Mouse (Mus musculus): Measurements from ENCODE around the gene Parn.

The Parn gene

DNA sequence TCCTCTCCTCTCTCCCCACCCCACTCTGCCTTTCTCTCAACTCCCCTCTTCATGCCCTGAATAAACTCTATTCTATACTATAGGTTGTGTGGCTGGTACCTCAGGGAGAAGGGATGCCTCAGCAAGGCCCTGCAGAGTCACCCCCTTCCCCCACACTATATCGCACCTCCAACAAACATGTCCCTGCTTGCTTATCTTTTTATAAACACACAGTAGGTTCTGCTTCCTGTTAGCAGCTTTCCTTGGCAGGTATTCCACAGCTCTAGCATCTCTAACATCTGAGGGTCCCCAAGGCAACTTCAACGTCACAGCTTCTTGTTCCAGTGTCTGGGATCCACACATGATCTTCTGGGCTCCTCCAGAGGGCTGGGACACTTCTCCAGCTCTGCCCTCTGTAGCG lies 117.3 kb downstream of the Parn start:
- DNase-seq (ENCODE audit: low read depth): no peak

DNA sequence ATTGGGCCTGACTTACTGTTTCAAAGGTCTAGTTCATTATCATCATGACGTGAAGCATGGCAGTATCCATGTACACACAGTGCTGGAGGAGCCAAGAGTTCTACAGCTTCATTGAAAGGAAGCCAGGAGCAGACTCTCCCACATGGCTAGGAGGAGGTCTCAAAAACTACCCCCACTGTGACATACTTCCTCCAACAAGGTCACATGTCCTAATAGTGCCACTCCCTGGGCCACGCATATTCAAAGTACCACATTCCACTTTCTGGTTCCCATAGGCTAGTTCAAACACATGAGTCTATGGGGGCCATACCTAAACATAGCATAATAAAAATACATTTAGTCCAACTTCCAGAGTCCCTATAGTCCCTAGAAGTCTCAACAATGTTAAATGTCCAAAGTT lies 118.0 kb downstream of the Parn start:
- DNase-seq (ENCODE audit: low read depth): no peak

- no peak for DNase-seq (ENCODE audit: low read depth)
Observed at GRCm38 (mm10) chr16:13541816-13542215, 126.2 kb downstream of the Parn start.

- no peak for DNase-seq (ENCODE audit: low read depth)
Observed at GRCm38 (mm10) chr16:13541121-13541747, 126.7 kb downstream of the Parn start.

DNA sequence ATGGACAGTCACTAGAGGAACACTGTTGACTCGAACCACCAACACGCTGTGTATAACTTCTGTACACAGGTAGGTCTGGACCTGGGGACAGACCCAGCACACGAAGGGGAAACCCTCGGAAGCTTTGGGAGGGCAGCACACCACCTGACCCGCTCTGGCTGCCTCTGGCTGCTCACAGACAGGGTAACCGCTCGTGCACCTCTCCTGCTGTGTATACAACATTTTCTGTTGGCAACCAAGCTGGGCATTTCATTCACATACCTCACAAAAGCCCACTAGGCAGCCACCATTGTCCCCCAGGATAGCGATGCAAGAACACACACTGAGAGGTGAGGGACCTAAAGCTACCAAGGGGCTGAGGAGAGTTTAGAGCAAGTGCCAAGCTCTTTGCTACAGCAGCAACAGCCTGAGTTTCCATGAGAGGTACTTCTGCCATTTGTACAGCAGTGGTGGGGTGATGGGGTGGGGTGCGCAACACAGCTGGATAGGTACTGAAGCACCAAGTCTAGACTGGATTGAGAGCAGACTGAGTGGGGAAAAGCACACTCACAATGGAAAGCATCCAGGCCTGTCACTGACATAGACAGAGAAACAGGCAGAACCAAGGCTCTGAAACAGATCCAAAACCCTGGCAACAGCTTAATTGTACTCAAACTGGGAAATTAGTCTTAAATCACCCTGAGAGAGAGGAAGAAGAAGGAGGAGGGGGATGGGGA lies 128.9 kb downstream of the Parn start:
- no peak for DNase-seq (ENCODE audit: low read depth)

- DNase-seq (ENCODE audit: low read depth): no peak
Observed at GRCm38 (mm10) chr16:13538213-13538932, 129.6 kb downstream of the Parn start.

- DNase-seq (ENCODE audit: low read depth): no peak
Observed at GRCm38 (mm10) chr16:13536404-13536803, 131.6 kb downstream of the Parn start.

DNA sequence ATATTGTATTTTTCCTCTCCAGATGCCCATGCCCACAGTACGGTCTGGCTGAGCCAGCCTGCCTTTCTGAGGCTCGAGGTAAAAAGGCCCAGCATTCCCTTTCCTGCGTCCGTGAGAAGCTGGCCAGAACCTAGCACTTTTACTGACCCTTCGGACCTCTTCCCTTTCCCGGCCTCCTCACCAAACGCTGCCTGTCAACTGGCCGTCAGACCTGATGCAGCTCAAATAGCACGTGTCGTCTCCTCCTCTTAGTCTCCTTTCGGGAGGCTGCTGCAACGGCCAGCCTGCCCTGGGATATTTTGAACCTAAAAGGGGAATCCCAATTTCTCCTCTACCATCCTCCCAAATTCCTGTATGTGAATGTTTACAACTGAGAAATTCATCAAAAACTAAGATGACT lies 132.1 kb downstream of the Parn start:
- DNase-seq (ENCODE audit: low read depth): no peak

DNA sequence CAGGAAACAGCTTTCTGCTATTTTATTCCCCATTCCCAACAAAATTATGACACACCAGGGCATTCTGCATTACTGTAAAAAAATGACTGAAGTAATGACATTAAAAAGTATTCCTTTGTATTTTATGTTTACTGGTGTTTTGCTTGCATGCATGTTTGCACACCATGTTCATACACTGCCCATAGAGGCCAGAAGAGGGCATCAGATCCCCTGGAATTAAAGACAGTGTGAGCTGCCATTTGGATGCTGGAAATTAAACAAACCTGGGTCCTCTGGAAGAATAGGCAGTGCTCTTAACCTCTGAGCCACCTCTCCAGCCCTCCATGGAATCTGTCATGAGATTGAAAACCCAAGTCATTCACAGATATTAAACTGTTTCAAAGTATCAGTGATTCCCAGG lies 135.1 kb downstream of the Parn start:
- no peak for DNase-seq (ENCODE audit: low read depth)

DNA sequence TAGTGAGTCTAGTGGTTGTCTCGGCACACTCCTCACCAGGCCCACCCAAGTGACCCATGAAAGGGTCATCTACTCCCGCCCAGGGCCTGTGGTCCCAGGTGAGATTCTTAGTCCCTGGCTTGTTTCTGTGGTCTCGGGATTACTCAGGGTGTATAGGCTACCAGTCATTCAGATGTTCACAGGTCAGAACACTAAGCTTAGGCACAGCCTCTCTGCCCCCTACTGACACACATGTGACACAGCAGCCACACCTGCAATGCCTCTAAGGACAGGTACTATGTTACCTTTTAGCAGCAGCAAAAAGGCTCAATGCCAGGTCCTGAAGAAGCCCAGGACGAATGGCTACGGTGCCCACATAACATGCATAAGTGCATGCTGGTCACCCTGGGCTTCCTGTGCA lies 136.7 kb downstream of the Parn start:
- no peak for DNase-seq (ENCODE audit: low read depth)

DNA sequence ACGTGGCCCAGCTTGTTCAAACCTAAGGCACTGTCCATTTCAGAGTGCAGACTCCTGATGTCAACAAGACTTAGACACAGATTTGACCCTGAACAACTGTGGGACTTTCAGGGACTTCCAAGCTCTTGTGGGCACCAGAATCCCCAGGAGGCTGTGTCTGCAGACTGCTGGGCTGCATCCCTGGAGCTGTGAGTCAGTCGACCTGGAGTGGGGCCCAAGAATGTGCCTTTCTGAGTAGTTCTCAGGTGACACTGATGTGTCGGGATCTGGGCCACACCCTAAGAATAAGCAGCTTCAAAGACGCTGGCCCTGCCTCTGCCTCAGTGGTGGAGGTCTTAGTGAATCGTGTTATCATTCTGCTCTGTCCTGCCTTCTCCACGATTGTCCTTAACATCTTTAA lies 146.6 kb downstream of the Parn start:
- DNase-seq (ENCODE audit: low read depth): no peak

DNA sequence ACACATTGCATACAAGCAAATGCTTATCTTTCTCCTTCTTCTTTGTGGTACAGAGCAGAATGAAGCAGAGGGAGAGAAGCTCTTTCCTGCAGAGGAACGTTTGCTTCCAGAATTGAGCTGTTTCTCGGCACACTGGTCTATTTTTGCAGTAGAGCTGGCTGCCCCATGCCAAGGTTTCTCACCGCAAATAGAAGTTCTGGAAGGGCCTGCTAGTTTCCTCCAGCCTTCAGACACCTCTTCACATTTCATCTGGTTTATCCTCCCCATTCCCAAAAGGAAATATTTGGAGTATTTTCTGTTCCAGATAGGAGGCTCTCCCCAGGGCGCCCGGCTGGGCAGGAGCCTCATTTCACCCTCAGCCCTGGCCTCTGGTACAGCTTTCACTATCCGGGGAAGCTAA lies 147.7 kb downstream of the Parn start:
- DNase-seq (ENCODE audit: low read depth): no peak

DNA sequence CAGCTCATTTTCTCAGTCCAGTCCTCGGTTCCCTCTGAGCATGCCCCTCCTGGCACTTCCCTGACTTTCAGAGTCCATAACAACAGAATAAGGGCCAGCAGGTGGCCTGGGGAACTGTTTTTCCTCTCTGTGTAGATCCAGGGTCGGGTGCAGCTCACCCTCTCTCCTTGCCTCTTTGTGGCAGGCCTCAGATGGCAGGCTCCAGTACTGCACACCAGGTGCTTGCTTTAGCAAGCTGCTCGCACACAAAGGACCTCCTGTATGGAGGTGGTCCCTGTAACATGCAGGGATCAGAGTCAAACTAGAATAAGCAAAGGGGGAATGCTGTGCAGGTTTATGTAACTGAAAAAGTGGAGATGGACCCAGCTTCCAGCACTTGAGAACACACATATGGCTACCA lies 151.8 kb downstream of the Parn start:
- no peak for DNase-seq (ENCODE audit: low read depth)

GRCm38 (mm10) chr16:13515524-13515923 lies 152.4 kb downstream of the Parn start:
- no peak for DNase-seq (ENCODE audit: low read depth)

DNA sequence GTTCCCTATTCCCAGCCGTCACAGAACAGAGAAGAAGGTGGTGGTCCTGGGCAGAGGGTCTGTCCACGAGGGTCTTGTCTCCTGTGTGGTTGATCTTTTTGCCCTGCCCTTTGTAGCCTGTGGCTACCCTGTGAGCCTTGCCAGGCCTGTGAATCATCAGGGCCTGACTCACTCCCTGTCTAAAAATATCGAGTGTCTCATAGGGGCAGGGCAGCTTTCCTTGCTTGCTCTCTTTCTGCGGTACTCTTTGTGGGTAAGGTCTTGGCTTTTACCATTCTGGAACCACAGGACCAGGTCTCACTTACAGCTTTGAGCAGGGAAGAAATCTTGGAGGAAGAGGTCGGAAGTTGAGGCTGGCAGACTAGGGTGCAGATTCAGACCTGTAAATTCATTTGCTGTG lies 162.9 kb downstream of the Parn start:
- DNase-seq (ENCODE audit: low read depth): no peak

DNA sequence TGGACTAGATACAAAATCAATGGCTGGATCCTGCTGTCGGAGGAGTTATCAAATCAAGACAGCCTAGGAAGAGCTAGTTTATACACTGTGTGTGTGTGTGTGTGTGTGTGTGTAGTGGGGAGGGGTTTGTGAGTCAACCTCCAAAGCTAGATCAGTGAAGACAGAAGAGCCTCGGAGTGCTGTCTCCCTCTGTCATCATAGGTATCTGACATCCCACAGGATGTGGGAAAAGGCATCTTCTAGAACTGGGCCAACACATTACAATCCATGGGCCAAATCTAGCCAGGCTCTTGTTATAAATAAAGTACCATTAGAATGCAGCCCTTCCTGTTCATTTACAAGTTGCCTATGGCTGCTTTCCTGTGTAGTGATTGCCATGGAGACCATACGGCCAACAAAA lies 163.5 kb downstream of the Parn start:
- DNase-seq (ENCODE audit: low read depth): no peak

- DNase-seq (ENCODE audit: low read depth): no peak
Observed at GRCm38 (mm10) chr16:13498923-13499322, 169.0 kb downstream of the Parn start.

GRCm38 (mm10) chr16:13493981-13494380 lies 174.0 kb downstream of the Parn start:
- DNase-seq (ENCODE audit: low read depth): no peak

- no peak for DNase-seq (ENCODE audit: low read depth)
Observed at GRCm38 (mm10) chr16:13492996-13493395, 175.0 kb downstream of the Parn start.

- DNase-seq (ENCODE audit: low read depth): no peak
Observed at GRCm38 (mm10) chr16:13491776-13492175, 176.2 kb downstream of the Parn start.

Measured in naive thymus-derived CD4-positive, alpha-beta T cell, adult 2 months (primary cell).